Mouse (Mus musculus) bone marrow macrophage, adult 2 months (primary cell): ENCODE data around the gene 1700025G04Rik.

Experiments used
- CTCF ChIP-seq: IDR thresholded peaks from 2 replicates; pipeline ENCODE4 v1.5.1; 2012; ENCODE audit warnings: low read depth, mild to moderate bottlenecking, low read length, moderate library complexity
- POLR2A ChIP-seq: IDR thresholded peaks from 2 replicates; pipeline ENCODE4 v1.6.1; 2012; ENCODE audit warnings: mild to moderate bottlenecking, low read depth, low read length, borderline replicate concordance

GRCm38 (mm10) chr1:152090018-152090553, at the start of gene 1700025G04Rik:
- TF ChIP-seq CTCF = no peak
- no peak for TF ChIP-seq POLR2A
